Mouse (Mus musculus) embryonic facial prominence, embryonic 10.5 days (tissue): ENCODE measurements around the gene Zfp771. TPM values are rescaled to one million over a fixed set of nuclear protein-coding genes. Genes with fewer than 3 reads are reported as not detected.

Experiments used
- DNase-seq: peaks from one replicate; pipeline ENCODE4 v3.0.0-alpha.2; 2017; ENCODE audit warnings: low spot score
- H3K27ac ChIP-seq: fragments of 300-500 bp; sonication (generic); replicated peaks from 2 replicates; pipeline ENCODE4 v1.5.1; 2016; ENCODE audit warnings: mild to moderate bottlenecking
- H3K27me3 ChIP-seq: fragments of 300-500 bp; sonication (generic); replicated peaks from 2 replicates; pipeline ENCODE4 v1.6.1; 2016; ENCODE audit warnings: low read depth, mild to moderate bottlenecking; ENCODE audit not compliant: poor library complexity, severe bottlenecking
- H3K36me3 ChIP-seq: fragments of 300-500 bp; sonication (generic); replicated peaks from 2 replicates; pipeline ENCODE4 v1.6.1; 2016; ENCODE audit warnings: mild to moderate bottlenecking, moderate library complexity
- H3K4me1 ChIP-seq: fragments of 300-500 bp; sonication (generic); 2 replicates; pipeline ENCODE4 v1.6.1; 2016
- H3K4me3 ChIP-seq: fragments of 300-500 bp; sonication (generic); 2 replicates; pipeline ENCODE4 v1.5.1; 2016; ENCODE audit warnings: mild to moderate bottlenecking, moderate library complexity
- H3K9me3 ChIP-seq: fragments of 300-500 bp; sonication (generic); 2 replicates; pipeline ENCODE4 v1.6.1; 2016; ENCODE audit warnings: mild to moderate bottlenecking
- WGBS: fragments of 180-500 bp; shearing (Covaris S2); methylation state at CpG from one replicate; pipeline ENCODE4 v1.1.7; 2016; 5-methylcytosine and 5-hydroxymethylcytosine counted together
- polyA plus RNA-seq: library from polyadenylated mRNA; unstranded; fragments of >200 nt; fragmentation: Nextera tagmentation; extraction: Ambion mirVana; gene quantifications from 2 replicates; pipeline ENCODE4 v1.2.1, GENCODE M21; 2016

Gene Zfp771
- polyA plus RNA-seq, 1 experiment from 2014 or later = 69.1 TPM

DNA sequence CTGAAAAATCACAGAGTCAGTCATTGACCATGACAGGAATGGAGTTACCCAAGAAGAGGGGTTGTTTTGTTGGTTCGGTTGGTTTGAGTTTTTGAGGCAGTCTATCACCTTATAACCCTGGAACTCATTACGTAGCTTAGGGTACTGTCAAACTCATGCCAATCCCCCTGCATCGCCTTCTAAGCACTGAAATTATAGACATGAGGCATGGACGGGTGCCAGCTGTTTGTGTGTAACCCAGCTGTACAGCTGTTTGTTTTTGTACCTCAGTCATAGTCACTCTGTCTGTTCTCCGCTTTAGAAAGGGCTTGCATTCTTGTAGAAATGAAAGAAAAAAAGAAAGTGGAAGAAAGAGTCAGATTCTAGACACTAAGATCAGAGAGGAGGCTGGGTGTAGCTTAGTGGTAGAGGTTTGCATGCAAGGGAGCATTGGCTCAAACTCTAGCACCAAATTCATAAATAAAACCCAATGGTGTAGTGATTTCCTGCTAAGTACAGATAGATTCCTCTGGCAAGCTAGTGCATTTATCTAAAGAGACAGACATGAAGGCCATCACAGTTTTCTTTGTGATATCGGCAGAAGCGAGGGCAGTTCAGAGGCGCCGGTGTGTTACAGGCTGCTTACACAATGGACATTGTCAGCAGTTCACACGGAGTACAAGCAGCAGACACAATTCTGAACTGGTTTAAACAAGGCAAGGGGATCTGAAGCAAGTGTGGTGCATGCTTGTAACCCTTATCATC, 18.3 kb downstream of the Zfp771 start:
- no peak overlapping the region for H3K4me3 ChIP-seq

DNA sequence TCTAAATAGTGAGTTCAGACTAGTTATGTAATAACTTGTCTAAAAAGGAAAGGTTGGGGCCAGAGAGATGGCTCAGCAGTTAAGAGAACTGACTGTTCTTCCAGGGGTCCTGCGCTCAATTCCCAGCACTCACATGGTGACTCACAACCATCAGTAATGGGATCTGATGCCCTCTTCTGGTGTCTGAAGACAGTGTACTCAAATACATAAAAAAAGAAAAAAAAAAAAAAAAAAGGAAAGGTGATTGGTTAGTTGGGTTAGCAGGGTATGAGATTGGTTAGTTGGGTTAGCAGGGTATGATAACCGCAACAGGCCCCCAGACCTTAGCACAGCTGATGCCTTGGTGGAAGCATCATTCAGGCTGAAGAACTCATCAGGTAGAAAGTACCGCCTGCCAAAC, 19.5 kb downstream of the Zfp771 start:
- peaks cover 18% of the 10 kb centered on the region for H3K4me1 ChIP-seq
- peaks cover 11% of the 10 kb centered on the region for H3K36me3 ChIP-seq
- no peak overlapping the region for H3K27ac ChIP-seq
- H3K9me3 ChIP-seq = peaks cover 3% of the 10 kb centered on the region; the same call in 1 of the 2 replicates
- 91% methylated on average over 3 of the region's 3 CpGs for WGBS
- H3K4me3 ChIP-seq = no peak overlapping the region
- DNase-seq = no peak
- H3K27me3 ChIP-seq = no peaks in the 10 kb centered on the region

More for the DNA sequence above, 18.3 kb downstream of the Zfp771 start:
- no peak for DNase-seq
- Histone ChIP-seq H3K9me3 (no peaks in the 10 kb centered on the region), H3K27me3 (no peaks in the 10 kb centered on the region), H3K4me1 (peaks cover 18% of the 10 kb centered on the region), H3K36me3 (peaks cover 19% of the 10 kb centered on the region), H3K27ac (no peak overlapping the region)
- WGBS = 87% methylated on average over 10 of the region's 10 CpGs

DNA sequence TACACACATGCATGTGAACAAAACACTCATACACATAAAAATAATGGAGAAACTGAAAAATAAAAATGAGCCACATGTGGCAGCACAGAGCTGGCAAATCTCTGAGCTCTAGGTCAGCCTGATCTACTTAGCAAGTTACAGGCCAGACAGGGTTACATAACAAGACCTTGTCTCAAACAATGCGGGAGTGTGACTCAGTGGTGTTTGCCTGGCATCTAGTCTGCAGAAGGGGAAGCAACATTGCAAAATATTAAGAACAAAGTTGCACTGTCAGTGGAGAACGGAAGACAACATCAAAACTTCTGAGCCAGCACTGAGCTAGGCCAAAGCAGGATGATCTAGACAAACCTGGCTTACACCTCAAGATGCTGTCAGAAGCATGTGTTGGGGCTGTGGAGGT, 26.2 kb downstream of the Zfp771 start:
- 94% methylated on average over 2 of the region's 2 CpGs for WGBS
- Histone ChIP-seq H3K27me3 (no peaks in the 10 kb centered on the region), H3K36me3 (peaks cover 49% of the 10 kb centered on the region), H3K27ac (no peak overlapping the region), H3K4me3 (no peak overlapping the region), H3K4me1 (peaks cover 20% of the 10 kb centered on the region), H3K9me3 (peaks cover 14% of the 10 kb centered on the region; the same call in 1 of the 2 replicates)
- DNase-seq = no peak

DNA sequence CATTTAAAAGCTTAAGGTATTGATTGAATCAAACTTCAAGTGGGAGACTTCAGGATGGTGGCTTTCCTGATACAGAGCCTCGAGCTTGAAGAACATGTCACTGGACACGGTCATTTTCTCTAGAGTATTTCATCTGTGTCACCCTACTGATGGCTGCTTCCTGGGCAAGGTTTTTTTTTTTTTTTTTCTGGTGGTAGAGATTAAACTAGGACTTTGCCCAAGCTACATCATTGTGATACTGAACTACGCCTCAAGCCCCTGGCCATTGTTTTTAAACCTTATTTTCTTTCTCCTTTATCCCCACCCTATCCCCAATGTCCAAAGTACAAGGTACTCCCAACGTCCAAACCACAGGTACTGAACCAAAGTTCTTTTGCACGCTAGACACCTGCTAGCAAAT, 26.6 kb downstream of the Zfp771 start:
- WGBS = 92% methylated on average over 5 of the region's 5 CpGs
- Histone ChIP-seq H3K27me3 (no peaks in the 10 kb centered on the region), H3K4me1 (peaks cover 20% of the 10 kb centered on the region), H3K9me3 (peaks cover 14% of the 10 kb centered on the region; the same call in 1 of the 2 replicates), H3K4me3 (no peak overlapping the region), H3K27ac (no peak overlapping the region), H3K36me3 (peaks cover 49% of the 10 kb centered on the region)
- DNase-seq = no peak

DNA sequence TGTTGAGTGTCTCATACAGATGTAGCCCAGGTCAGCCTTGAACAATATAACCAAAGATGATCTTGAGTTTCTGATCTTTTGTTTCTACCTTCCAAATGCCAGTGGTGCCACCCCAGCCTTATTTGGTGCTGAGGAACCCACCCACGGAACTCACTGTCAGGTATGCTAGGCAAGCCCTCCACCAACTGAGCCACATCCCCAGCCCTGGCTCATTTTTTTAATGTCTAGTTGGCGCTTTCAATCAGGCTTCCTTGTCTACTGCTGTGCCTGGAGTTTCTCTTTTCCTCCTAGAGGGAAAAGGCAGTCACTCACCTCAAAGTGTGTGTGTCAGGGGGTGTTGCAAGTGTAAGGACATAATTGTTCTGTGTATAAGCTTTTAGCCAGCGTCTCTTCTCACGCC, 27.0 kb downstream of the Zfp771 start:
- Histone ChIP-seq H3K4me3 (no peak overlapping the region), H3K27ac (no peak overlapping the region), H3K4me1 (peaks cover 20% of the 10 kb centered on the region), H3K36me3 (peaks cover 49% of the 10 kb centered on the region), H3K27me3 (no peaks in the 10 kb centered on the region), H3K9me3 (peaks cover 14% of the 10 kb centered on the region; the same call in 1 of the 2 replicates)
- 96% methylated on average over 4 of the region's 4 CpGs for WGBS
- DNase-seq = no peak

DNA sequence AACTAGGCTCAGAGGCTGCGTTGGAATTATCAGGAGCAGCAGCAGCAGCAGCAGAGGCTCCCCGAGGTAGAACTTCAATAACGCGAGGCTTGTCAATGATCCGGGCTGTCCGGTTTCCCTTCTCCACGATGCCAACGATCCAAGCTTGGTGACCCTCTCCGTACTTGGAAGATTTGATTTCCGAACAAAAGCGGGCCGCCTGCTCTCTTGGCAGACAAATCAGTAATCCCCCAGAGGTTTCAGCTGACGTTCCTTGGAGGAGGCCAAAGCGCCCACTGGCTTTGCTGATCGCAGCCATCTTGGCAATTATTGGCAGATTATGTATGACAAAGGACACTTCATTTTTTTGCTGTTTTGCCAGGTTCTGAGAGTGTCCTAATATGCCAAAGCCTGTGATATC, 28.5 kb downstream of the Zfp771 start:
- WGBS = 97% methylated on average over 15 of the region's 15 CpGs
- Histone ChIP-seq H3K27ac (no peak overlapping the region), H3K4me3 (peak overlapping the region; percentile 95), H3K36me3 (peaks cover 49% of the 10 kb centered on the region), H3K27me3 (no peaks in the 10 kb centered on the region), H3K9me3 (peaks cover 14% of the 10 kb centered on the region; the same call in 1 of the 2 replicates), H3K4me1 (peaks cover 20% of the 10 kb centered on the region)
- no peak for DNase-seq

DNA sequence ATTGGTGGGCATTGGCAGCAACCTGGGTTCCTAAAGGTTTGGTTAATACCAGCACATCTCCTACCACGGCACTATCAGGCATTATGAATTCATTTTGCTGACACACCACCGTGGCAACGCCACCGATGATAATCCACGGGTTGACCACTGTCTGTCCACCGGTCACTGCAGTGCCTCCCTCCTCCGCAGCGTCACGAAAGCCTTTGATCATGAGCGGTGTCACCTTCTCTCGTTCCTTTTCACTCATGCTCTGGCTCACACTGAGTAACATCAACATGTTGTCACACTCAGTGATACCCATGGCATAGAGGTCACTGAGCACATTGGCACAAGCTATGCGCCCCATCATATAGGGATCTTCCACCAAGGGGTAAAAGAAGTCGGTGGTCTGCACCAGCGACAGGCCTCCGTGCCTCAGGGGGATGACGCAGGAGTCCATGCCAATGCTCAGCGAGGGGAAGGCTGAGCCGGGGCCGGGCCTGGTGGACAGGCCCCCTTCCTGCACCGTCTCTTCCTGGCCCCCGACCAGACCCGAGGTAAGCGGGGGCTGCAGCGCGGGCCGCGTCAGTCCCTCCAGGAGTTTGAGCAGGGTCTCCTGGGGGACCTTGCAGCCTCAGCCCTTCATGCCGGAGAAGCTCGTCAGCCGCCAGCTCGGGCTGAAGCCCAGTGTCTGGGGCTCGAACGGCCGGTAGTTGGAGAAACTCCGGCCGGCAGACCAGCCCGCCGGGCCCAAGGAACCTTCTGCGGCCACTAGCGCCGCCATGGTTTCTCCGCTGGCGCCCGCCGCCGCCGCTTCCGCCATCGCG, 29.2 kb downstream of the Zfp771 start:
- peaks cover 13% of the 10 kb centered on the region; the same call in 1 of the 2 replicates for H3K9me3 ChIP-seq
- H3K36me3 ChIP-seq = peaks cover 47% of the 10 kb centered on the region
- DNase-seq = no peak
- H3K4me1 ChIP-seq = peaks cover 20% of the 10 kb centered on the region
- peak overlapping the region; percentile 95 for H3K4me3 ChIP-seq
- WGBS = 19% methylated on average over 50 of the region's 50 CpGs
- peak overlapping the region; percentile 93 for H3K27ac ChIP-seq
- no peaks in the 10 kb centered on the region for H3K27me3 ChIP-seq

DNA sequence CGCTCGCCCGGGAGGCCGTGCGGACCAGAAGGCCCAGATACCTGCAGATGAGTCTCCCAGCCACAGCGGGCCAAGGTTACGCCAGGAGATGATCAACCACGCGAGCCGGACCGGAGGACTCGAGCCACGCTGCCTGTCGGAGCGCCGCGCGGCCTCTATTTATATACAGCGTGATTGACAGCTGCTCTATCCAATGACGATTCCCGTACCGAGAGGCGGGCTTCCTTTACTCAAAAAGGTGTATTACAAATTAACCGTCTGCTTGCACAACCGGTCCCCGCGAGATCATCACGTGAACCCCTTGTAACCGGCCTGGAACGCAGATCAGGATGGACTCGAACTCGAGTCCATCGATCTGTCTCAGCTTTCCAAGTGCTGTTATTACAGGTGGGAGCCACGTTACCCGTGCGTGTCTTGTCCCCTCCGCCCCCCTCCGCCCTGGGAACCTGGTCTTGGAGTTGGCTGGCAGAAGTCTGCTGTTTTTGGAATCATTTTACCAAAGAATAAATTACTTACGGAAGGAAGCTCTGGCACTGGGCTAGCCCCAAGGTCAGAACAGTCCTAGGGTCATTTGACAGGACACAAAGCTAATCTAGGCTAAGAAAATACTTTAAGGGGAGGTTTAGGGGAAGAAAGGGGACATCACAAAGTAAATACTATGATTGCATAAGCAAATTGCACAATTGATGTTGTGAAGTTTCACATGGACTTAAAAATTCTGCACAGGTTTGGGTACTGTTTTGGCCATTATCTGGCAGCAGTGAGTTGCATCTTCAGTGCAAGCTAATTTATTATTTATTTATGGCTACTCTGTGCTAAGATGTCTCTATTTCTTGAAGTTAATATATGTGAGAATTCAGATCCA, 30.1 kb downstream of the Zfp771 start, which contains the start of gene Sephs2:
Gene Sephs2, minus strand, starts transcription at position 131 of the 865 bp plus-strand sequence.
- Histone ChIP-seq H3K4me1 (peaks cover 27% of the 10 kb centered on the region), H3K27me3 (no peaks in the 10 kb centered on the region), H3K4me3 (peak within 1 kb of the TSS; percentile 95), H3K9me3 (peaks cover 7% of the 10 kb centered on the region; the same call in 1 of the 2 replicates), H3K36me3 (peaks cover 39% of the 10 kb centered on the region), H3K27ac (peak within 1 kb of the TSS; percentile 93)
- peak; percentile 92 for DNase-seq
- WGBS = 3% methylated on average over 39 of the region's 39 CpGs

DNA sequence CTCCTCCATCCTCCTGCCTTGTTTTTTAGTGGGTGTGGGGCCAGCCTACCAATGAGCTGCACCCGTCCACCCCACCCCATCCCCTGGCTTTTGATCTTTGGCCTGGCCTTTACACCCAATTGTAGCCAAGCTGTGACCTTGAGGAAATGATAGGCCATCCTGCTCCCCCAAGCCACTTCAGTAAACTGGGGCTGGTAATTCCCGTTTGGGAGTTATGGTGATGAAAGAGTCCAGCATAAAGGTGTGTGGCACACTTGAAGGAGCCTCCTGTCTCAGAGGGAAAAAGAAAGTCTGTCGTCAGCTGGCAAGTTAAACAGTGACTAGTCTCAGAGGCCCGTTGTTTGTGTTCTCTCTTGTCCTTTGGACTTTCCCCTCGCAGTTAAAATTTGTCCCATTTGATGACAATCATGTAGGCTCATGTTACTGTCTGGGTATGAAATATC, 32.5 kb downstream of the Zfp771 start:
- WGBS = 65% methylated on average over 5 of the region's 5 CpGs
- Histone ChIP-seq H3K4me1 (peaks cover 27% of the 10 kb centered on the region), H3K36me3 (peaks cover 15% of the 10 kb centered on the region), H3K4me3 (no peak overlapping the region), H3K9me3 (peaks cover 7% of the 10 kb centered on the region; the same call in 1 of the 2 replicates), H3K27me3 (no peaks in the 10 kb centered on the region), H3K27ac (no peak overlapping the region)
- DNase-seq = no peak

DNA sequence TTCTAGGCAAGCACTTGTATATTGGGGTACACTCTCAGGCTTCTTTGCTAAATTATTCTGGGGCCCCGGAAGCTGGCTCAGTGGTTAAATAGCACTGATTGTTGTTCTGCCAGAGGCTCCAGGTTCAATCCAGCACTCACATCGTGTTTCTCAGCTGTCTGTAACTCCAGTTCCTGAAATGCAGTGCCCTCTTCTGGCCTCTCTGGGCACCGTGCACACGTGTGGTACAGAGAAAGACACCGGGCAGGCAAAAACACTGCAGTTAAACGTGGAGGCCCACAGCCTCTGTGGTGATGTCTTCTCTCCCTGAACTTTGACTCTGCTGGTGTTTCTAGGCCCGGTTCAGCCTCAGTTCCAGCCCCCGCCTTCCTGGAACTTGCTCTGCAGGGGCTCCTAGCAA, 34.2 kb downstream of the Zfp771 start:
- peak; percentile 54 for DNase-seq
- 23% methylated on average over 8 of the region's 8 CpGs for WGBS
- Histone ChIP-seq H3K27ac (peak overlapping the region; percentile 40; the same call in 1 of the 2 replicates), H3K4me3 (no peak overlapping the region), H3K9me3 (no peaks in the 10 kb centered on the region), H3K27me3 (no peaks in the 10 kb centered on the region), H3K4me1 (peaks cover 17% of the 10 kb centered on the region), H3K36me3 (no peaks in the 10 kb centered on the region)

DNA sequence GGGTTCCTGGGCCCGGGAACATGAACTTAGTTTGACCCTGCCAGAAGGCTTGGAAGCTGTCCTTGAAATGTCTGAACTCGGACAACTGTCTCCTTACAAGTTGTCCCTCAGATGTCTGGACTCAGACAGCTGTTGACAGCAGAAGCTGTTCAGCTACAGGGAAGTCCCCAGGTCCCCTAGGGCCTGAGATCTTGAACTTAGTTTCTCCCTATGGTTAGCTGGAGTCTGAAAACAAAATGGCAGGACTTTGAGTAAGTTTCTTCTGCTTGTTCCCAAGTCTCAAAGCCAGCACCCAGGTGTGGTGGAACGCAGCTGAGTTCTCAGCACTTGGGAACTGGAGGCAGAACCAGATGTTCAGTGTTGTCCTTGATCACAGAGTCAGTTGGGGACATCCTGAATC, 36.0 kb downstream of the Zfp771 start:
- Histone ChIP-seq H3K27ac (no peak overlapping the region), H3K9me3 (no peaks in the 10 kb centered on the region), H3K4me1 (peaks cover 8% of the 10 kb centered on the region; the same call in 1 of the 2 replicates), H3K27me3 (no peaks in the 10 kb centered on the region), H3K4me3 (no peak overlapping the region), H3K36me3 (no peaks in the 10 kb centered on the region)
- DNase-seq = no peak
- 74% methylated on average over 3 of the region's 3 CpGs for whole genome bisulfite sequencing

DNA sequence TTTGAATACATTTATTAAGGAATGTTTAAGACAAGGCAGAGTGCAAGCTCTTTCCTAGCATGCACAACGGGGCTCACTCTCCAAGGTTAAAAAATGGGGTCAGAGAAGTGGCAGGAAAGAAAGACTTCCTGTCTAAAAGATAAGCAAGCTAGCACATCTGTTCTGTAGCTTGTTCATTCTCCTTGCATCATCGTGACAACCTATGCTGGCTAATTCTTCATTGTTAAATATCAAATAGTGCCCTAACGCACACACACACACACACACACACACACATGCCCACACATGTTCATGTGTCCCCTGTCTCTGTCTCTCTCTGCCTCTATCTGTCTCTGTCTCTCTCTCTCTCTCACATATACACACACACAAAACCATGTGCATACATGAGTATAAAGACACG, 37.0 kb downstream of the Zfp771 start:
- no peak overlapping the region for H3K27ac ChIP-seq
- H3K4me3 ChIP-seq = no peak overlapping the region
- peaks cover 8% of the 10 kb centered on the region; the same call in 1 of the 2 replicates for H3K4me1 ChIP-seq
- 76% methylated on average over 4 of the region's 4 CpGs for WGBS
- no peaks in the 10 kb centered on the region for H3K27me3 ChIP-seq
- H3K9me3 ChIP-seq = no peaks in the 10 kb centered on the region
- H3K36me3 ChIP-seq = no peaks in the 10 kb centered on the region
- DNase-seq = no peak
